Mouse (Mus musculus) left cerebral cortex, postnatal 36 days (tissue): Measurements from ENCODE around the gene Haus7. TPM values are rescaled to one million over a fixed set of nuclear protein-coding genes. Genes with fewer than 3 reads are reported as not detected.
"Not testable (repeated sequence)": the region's sequence is repeated elsewhere in the genome, so short reads cannot be mapped to it uniquely, and the experiment has no call there.

ENCODE experiments used
- DNase-seq, 2 experiments: peaks; one replicate each; pipeline ENCODE4 v3.0.0; 2021 to 2022; ENCODE audit warnings: low spot score in 2 of 2, mixed read lengths in 1 of 2
- intact Hi-C: fragments of 180-260 bp; cut with DNase I; formaldehyde crosslinking; loops from one replicate; pipeline ENCODE4 v1.15.1; 2025
- total RNA-seq, 2 experiments: library from RNA; stranded (reverse); gene quantifications; 2 replicates each; pipeline ENCODE4 v1.2.3; 2021

Gene Haus7
- total RNA-seq, 2 experiments from 2014 or later: 6.7 to 8.9 TPM

DNA sequence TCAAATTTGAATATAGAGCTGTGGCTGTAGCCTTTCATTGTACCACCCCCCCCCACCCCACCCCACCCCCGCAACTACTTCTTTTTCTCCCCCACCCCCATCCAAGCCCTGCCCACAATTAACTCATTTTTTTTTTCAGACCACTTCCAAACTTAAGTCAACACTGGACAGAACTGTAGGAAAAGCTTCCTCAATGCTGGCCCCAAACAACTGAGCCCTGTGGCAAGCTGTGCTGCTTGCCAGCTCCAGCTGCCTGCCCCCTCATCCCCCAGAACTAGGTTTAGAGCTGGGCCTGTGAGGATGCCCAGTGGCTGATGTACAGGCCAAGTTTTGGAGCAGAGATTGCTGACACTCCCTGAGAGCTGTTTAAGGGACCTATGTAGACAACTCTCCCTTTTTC is 9.9 kb upstream of the Haus7 start:
- DNase-seq: no peak
- intact Hi-C loops: no loop called here

- DNase-seq: no peak
- intact Hi-C loops: no loop called here
Observed at GRCm38 (mm10) chrX:73468330-73468729, 9.5 kb upstream of the Haus7 start.

DNA sequence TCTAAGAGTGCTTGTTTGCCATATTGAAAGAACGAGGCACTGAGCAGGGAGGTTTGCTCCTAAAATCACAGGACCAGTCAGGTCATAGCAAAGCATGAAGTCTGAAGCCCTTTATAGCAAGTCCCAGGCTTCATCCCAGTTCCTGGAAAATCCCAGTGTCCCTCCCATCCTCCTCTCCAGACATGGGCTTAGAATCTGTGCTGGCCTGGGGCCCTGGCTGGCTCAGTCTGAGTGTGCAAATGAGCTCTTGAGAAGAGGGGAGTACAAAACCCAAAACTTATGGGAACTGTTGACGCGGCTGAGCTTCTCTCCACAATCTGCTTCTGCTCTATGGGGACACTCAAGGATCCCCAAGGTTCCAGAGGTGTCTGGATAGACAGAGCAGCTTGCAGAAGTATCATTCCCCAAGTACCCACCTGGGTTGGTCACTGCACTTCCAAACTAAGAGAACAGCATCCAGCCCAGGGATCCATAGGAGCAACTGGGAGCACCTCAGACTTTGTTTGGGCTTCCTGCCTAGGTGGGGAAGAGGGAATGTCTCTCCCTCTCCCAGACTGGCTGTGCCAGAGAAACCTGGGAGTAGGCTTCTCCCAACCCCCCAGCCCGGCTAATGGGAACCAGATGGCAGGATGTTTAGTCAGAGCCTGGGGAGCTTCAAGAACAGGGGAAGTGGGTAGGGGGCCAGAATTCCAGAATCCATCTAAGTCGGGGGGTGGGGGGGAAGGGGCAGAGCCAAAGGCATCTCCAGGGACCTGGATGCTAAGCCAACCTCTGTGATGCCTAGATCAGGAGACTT is 8.8 kb upstream of the Haus7 start:
- intact Hi-C loops: no loop called here

GRCm38 (mm10) chrX:73465483-73466186 is 6.8 kb upstream of the Haus7 start:
- peak in 1 of 2 experiments; percentile 20 for DNase-seq
- intact Hi-C loops: no loop called here

More for the DNA sequence above, 8.8 kb upstream of the Haus7 start:
- DNase-seq: no peak

GRCm38 (mm10) chrX:73460792-73461191 is 1.9 kb upstream of the Haus7 start:
- intact Hi-C loops: no loop called here
- no peak for DNase-seq

DNA sequence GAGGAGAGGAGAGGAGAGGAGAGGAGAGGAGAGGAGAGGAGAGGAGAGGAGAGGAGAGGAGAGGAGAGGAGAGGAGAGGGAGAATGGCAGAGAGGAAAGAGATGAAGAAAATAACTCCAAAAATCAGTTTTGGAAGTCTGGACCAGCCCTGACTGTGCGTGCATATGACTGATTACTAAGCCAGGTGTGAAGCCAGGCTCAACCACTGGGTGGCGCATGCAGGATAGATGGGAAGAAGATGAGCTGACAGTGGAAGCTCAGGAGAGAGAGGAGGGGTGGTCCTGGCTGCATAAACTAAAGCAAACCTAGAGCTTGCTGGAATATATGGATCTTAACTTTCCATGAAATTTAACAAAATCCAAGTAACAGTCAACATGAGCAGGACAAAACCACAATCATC is 6.9 kb downstream of the Haus7 start:
- intact Hi-C loops: no loop called here
- peak; percentile 30 to 38 for DNase-seq

GRCm38 (mm10) chrX:73441428-73441827 is 17.4 kb downstream of the Haus7 start:
- intact Hi-C loops: no loop called here
- no peak for DNase-seq

DNA sequence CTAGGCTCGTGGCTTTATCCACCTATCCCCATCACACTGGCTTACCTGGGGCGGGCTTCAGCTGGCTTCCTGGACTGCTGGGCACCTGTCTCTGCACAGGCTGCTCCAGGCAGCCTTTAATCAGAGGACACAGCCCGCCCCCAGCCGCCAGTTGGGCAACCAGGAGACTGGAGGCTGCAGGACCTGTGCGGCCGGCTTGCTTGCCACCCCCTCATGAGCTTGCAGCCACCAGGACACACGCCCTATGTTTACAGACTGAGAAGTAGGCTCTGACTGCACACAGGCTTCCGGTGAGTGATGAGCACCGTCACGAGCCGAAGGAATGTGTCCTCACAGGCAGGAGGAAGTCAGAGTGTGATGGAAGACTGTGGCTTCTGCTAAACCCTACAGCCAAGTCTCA is 23.6 kb downstream of the Haus7 start, which contains the start of gene Trex2:
TSS of gene Trex2 (minus strand) at position 93 of the 400 bp plus-strand sequence.
- intact Hi-C loops: no loop called here
- no peak for DNase-seq

GRCm38 (mm10) chrX:73432850-73433249 is 26.0 kb downstream of the Haus7 start:
- intact Hi-C loops: loop anchor here (5.0 kb wide), 1 partner anchor 121 kb away; no protein-coding TSS in a partner anchor

DNA sequence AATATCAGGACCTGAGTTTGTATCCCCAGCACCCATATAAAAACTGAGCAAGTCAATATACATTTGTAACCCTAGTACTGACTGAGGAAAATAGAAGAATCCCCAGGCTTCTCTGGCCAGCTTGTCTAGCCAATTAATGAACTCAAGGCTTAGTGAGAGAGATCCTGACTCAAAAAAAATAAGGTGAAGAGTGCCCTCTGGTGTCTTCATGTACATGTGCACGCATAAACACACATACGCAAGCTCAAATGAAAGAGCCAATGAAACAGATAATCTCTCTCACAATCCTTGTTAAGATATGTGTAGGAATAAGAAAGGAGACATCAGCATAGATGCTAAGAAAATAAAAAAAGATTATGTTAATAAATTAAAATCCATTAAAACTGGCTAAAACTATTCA is 28.8 kb downstream of the Haus7 start:
- no peak for DNase-seq
- intact Hi-C loops: loop anchor here (5.0 kb wide), 1 partner anchor 118 kb away; no protein-coding TSS in a partner anchor

More at GRCm38 (mm10) chrX:73432850-73433249, 26.0 kb downstream of the Haus7 start:
- no peak for DNase-seq

DNA sequence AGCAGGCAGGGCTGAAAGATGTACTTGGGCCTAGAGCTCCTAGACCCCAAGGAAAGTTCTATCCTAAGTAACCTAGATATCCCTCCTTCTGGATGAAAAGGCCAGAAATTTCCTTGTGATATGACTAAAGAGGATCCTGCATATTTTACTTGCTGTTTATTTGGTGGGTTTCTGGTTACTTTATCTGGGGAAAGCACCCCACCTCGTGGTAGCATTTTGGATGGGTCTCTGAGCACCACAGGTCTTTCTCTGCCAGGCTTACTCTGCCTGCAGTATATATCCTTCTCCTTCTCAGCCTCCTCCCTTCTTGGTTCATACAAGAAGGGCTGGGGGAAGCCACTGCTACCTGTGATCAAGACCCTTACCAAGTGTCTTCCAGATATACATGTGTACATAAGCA is 46.1 kb downstream of the Haus7 start:
- no peak for DNase-seq

GRCm38 (mm10) chrX:73410880-73411517 is 47.8 kb downstream of the Haus7 start, which contains the start of gene Zfp92:
Gene Zfp92, plus strand, starts transcription at chrX:73411096.
- DNase-seq: peak in 1 of 2 experiments; percentile 33
- intact Hi-C loops: no loop called here

More for the DNA sequence above, 46.1 kb downstream of the Haus7 start:
- intact Hi-C loops: no loop called here

- intact Hi-C loops: no loop called here
- no peak for DNase-seq
Observed at GRCm38 (mm10) chrX:73401616-73402015, 57.2 kb downstream of the Haus7 start.

- no peak for DNase-seq
- intact Hi-C loops: no loop called here
Observed at GRCm38 (mm10) chrX:73400951-73401350, 57.9 kb downstream of the Haus7 start.

GRCm38 (mm10) chrX:73398636-73399035 is 60.2 kb downstream of the Haus7 start, which contains the start of gene Gm18336:
Gene Gm18336, minus strand, starts transcription at chrX:73398736.
- intact Hi-C loops, DNase-seq: not testable (repeated sequence)

- DNase-seq: no peak
- intact Hi-C loops: no loop called here
Observed at GRCm38 (mm10) chrX:73396446-73396845, 62.4 kb downstream of the Haus7 start.

GRCm38 (mm10) chrX:73391481-73391880 is 67.4 kb downstream of the Haus7 start:
- no peak for DNase-seq
- intact Hi-C loops: no loop called here
